Mouse (Mus musculus) heart, embryonic 16.5 days (tissue): ENCODE results near the gene Epop. TPM values are rescaled to one million over a fixed set of nuclear protein-coding genes. Genes with fewer than 3 reads are reported as not detected.

Experiments
- ATAC-seq: fragments of 200-750 bp; cut with Nextera tagmentation; replicated peaks from 2 replicates; pipeline ENCODE4 v1.8.0; 2017; ENCODE audit warnings: moderate number of reproducible peaks; ENCODE audit not compliant: insufficient read depth, low FRiP score; ENCODE audit errors: extremely low read depth
- H3K27ac ChIP-seq: fragments of 300-500 bp; sonication (generic); 2 replicates; pipeline ENCODE4 v1.5.1; 2014; ENCODE audit warnings: mild to moderate bottlenecking, low read length, control low read depth, moderate library complexity
- H3K27me3 ChIP-seq: fragments of 300-500 bp; sonication (generic); 2 replicates; pipeline ENCODE4 v1.6.1; 2014; ENCODE audit warnings: low read length, mixed read lengths; ENCODE audit not compliant: control insufficient read depth, insufficient read depth
- H3K36me3 ChIP-seq: fragments of 300-500 bp; sonication (generic); 2 replicates; pipeline ENCODE4 v1.6.1; 2014; ENCODE audit not compliant: control insufficient read depth, insufficient read depth
- H3K4me1 ChIP-seq: fragments of 300-500 bp; sonication (generic); 2 replicates; pipeline ENCODE4 v1.6.1; 2014; ENCODE audit warnings: low read length, mixed read lengths; ENCODE audit not compliant: control insufficient read depth, insufficient read depth
- H3K4me2 ChIP-seq: fragments of 300-500 bp; sonication (generic); 2 replicates; pipeline ENCODE4 v1.6.1; 2014; ENCODE audit warnings: low read depth, mild to moderate bottlenecking, control low read depth, low read length
- H3K4me3 ChIP-seq: fragments of 300-500 bp; sonication (generic); 2 replicates; pipeline ENCODE4 v1.5.1; 2014; ENCODE audit warnings: mild to moderate bottlenecking, control low read depth, low read length
- H3K9ac ChIP-seq: fragments of 300-500 bp; sonication (generic); 2 replicates; pipeline ENCODE4 v1.6.1; 2014; ENCODE audit warnings: low read length, control low read depth
- H3K9me3 ChIP-seq: fragments of 300-500 bp; sonication (generic); replicated peaks from 2 replicates; pipeline ENCODE4 v1.6.1; 2016; ENCODE audit warnings: low read length; ENCODE audit not compliant: control insufficient read depth
- WGBS: fragments of 180-500 bp; shearing (Covaris S2); extraction: QIAGEN DNeasy Blood & Tissue Kit; methylation state at CpG from one replicate; pipeline ENCODE4 v1.1.7; 2014; 5-methylcytosine and 5-hydroxymethylcytosine counted together
- polyA plus RNA-seq: library from polyadenylated mRNA; unstranded; fragments of >200 nt; fragmentation: Nextera tagmentation; extraction: Ambion mirVana; gene quantifications from 2 replicates; pipeline ENCODE4 v1.2.1, GENCODE M21; 2015

Gene Epop
- polyA plus RNA-seq, 1 experiment from 2014 or later, result 0.70 TPM

DNA sequence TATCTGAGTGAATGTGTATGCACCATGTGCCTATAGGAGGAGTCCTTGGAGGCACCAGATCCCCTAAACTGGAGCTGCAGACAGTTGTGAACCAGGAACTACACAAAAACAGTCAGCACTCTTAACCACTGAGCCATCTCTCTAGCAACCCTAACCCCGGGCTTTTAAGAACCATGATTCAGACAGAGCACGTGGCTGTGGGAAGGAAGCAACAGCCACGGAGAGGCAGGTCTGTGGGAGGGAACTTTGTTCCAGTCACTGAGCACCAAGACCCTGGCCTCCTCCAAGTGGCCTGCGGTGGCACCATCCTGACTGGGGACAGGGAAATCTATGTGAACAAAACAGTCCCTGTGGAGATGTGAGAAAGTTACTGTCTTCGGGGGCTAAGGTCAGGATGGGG, 37.6 kb downstream of the Epop start:
- Histone ChIP-seq H3K36me3 (no peaks in the 10 kb centered on the region), H3K9ac (no peak overlapping the region), H3K27ac (no peak overlapping the region), H3K4me3 (no peak overlapping the region), H3K27me3 (no peaks in the 10 kb centered on the region), H3K4me2 (no peak overlapping the region), H3K4me1 (no peaks in the 10 kb centered on the region), H3K9me3 (no peaks in the 10 kb centered on the region)
- 47% methylated on average over 5 of the region's 5 CpGs for WGBS
- no peak for ATAC-seq

- 40% methylated on average over 24 of the region's 24 CpGs for WGBS
- Histone ChIP-seq H3K4me3 (no peak overlapping the region), H3K36me3 (no peaks in the 10 kb centered on the region), H3K4me1 (no peaks in the 10 kb centered on the region; the same call in 1 of the 2 replicates), H3K9ac (no peak overlapping the region), H3K9me3 (no peaks in the 10 kb centered on the region), H3K27ac (no peak overlapping the region), H3K27me3 (no peaks in the 10 kb centered on the region), H3K4me2 (no peak overlapping the region)
- ATAC-seq, result no peak
Measured at GRCm38 (mm10) chr11:97590227-97590960, 39.1 kb downstream of the Epop start.

DNA sequence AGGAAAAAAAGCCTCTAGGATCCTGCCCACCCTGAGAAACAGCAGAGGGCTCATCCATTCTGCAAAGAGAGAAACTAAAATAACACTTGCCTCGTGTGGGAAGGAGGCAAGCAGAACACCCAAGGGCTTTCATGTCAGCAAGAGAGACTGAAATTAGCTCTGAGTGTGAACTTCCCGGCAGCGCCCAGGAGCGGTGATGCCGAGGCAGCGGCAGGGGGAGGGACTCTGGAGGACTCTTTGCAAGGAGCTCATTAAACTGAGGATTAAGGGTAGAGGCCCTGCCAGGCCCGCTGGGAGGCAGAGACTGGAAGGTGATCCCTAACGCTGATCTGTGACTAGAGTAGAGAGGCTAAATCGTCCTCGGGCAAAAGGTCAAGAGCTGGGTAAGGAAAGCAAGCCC, 40.3 kb downstream of the Epop start:
- no peaks in the 10 kb centered on the region for H3K9me3 ChIP-seq
- no peak overlapping the region for H3K27ac ChIP-seq
- WGBS, result 17% methylated on average over 10 of the region's 10 CpGs
- no peak overlapping the region for H3K4me2 ChIP-seq
- H3K36me3 ChIP-seq, result no peaks in the 10 kb centered on the region
- no peak overlapping the region for H3K9ac ChIP-seq
- H3K4me3 ChIP-seq, result no peak overlapping the region
- ATAC-seq, result no peak
- H3K4me1 ChIP-seq, result no peaks in the 10 kb centered on the region; the same call in 1 of the 2 replicates
- H3K27me3 ChIP-seq, result no peaks in the 10 kb centered on the region

DNA sequence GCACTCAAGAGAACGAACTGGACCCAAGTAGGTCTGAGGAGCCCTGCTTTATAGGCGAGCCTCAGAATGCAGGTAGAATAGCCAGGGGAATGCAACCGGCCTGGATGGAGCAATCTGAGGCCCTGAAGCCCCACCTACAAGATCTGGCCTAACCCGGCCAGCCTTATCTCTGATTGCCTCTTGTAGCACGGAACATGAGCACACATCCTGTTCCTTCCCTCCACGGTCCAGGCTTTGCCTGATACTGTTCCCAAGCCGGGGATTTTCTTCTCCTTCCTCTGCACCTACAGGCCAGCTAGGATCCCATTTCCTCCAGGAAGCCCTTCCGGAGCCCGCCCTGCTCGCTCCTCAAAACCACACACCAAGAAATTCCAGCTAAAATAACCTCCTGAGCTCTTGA, 43.6 kb downstream of the Epop start:
- peak; percentile 89 for ATAC-seq
- 26% methylated on average over 10 of the region's 10 CpGs for WGBS
- no peak overlapping the region for H3K4me3 ChIP-seq

GRCm38 (mm10) chr11:97584476-97584875, 45.0 kb downstream of the Epop start:
- Histone ChIP-seq H3K4me2 (no peak overlapping the region), H3K9ac (no peak overlapping the region), H3K27ac (no peak overlapping the region), H3K4me3 (no peak overlapping the region), H3K4me1 (no peaks in the 10 kb centered on the region; the same call in 1 of the 2 replicates), H3K36me3 (no peaks in the 10 kb centered on the region), H3K27me3 (no peaks in the 10 kb centered on the region), H3K9me3 (no peaks in the 10 kb centered on the region)
- ATAC-seq, result no peak
- 69% methylated on average over 7 of the region's 7 CpGs for WGBS

More for the DNA sequence above, 43.6 kb downstream of the Epop start:
- no peaks in the 10 kb centered on the region; the same call in 1 of the 2 replicates for H3K4me1 ChIP-seq
- H3K9ac ChIP-seq, result no peak overlapping the region
- no peaks in the 10 kb centered on the region for H3K36me3 ChIP-seq
- H3K4me2 ChIP-seq, result 0 out of 2 replicates have a peak overlapping the region, but pooled peaks have one; percentile 2
- H3K9me3 ChIP-seq, result no peaks in the 10 kb centered on the region
- H3K27ac ChIP-seq, result peak overlapping the region; percentile 6; the same call in 1 of the 2 replicates
- no peaks in the 10 kb centered on the region for H3K27me3 ChIP-seq

DNA sequence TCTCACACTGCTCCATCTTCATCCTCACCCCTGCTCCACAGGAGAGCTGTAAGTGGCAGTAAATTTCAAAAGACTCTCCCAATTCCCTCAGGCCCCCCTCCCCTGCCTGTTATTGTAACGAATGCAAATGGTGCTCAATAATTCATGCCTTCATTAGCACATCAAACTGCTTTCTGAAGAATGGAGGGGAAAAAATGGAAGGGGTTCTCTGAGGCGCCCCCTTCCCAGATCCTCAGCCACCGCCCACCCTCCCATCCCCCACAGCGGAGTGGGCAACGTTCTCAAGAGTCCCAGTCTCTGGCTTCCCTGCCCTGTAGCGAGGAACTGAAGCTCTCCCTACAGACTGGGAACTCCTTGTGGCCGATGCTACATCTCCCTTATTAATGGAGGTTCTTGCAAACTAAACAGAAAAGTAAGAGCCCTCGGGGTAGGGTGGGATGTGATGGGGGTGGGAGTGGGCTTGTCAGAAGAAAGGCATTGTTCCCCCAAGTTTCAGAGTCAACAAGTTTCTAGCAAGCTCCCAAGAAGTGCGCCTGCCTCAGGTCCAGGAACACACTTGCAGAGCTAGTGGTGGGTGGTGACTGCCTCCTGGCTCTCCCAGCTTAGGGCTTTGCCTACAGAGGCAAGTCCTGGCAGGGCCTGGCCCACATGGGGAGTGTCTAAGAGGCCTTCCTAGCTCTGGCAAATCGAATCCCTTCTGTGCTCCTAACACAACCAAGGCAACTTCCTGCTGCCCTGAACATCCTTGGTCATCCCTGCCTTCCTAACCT, 50.2 kb downstream of the Epop start:
- H3K9me3 ChIP-seq, result no peaks in the 10 kb centered on the region
- H3K36me3 ChIP-seq, result no peaks in the 10 kb centered on the region
- H3K9ac ChIP-seq, result no peak overlapping the region
- H3K4me1 ChIP-seq, result peaks cover 8% of the 10 kb centered on the region
- WGBS, result 23% methylated on average over 10 of the region's 10 CpGs
- ATAC-seq, result no peak
- H3K4me3 ChIP-seq, result no peak overlapping the region
- H3K27ac ChIP-seq, result no peak overlapping the region
- H3K27me3 ChIP-seq, result peaks cover 40% of the 10 kb centered on the region
- no peak overlapping the region for H3K4me2 ChIP-seq

- H3K27me3 ChIP-seq, result peaks cover 50% of the 10 kb centered on the region
- peaks cover 9% of the 10 kb centered on the region for H3K4me1 ChIP-seq
- 29% methylated on average over 2 of the region's 2 CpGs for WGBS
Measured at GRCm38 (mm10) chr11:97578286-97578685, 51.2 kb downstream of the Epop start.

More at GRCm38 (mm10) chr11:97578286-97578685, 51.2 kb downstream of the Epop start:
- no peak overlapping the region for H3K4me2 ChIP-seq
- H3K36me3 ChIP-seq, result no peaks in the 10 kb centered on the region
- no peak overlapping the region for H3K4me3 ChIP-seq
- H3K9ac ChIP-seq, result no peak overlapping the region
- ATAC-seq, result no peak
- H3K9me3 ChIP-seq, result no peaks in the 10 kb centered on the region
- H3K27ac ChIP-seq, result no peak overlapping the region
